Mouse (Mus musculus): ENCODE data around the gene Gm49368.
"Not testable (repeated sequence)": the region's sequence is repeated elsewhere in the genome, so short reads cannot be mapped to it uniquely, and the experiment has no call there.

The Gm49368 gene

GRCm38 (mm10) chr7:128062456-128062855 is at the start of gene Gm49368, which contains the start of gene Itgam:
Gm49368 (plus strand) TSS chr7:128062683.
Itgam (plus strand) TSS chr7:128062640.
- DNase-seq (ENCODE audit: low spot score in 2 of 2), result peak in 1 of 2 experiments; percentile 32

DNA sequence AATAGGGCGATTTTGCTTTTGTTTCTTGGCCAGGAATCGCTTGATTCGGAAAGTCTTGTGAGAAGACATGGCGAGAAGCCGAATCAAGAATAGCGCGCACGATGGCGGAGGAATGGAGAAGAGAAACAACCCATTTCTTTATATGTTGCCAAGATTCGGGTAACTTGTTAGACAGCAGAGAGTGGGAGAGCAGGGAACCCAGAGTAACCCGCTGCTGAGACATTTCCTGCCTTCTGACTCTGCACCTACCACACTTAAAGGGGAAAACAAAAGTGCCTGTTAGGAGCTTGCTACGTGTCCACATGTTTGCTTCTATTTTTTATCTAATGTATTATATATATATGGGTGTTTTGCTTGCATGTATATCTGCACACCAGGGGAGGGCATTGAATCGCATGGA is 49.4 kb upstream of the Gm49368 start:
- peak; percentile 37 for DNase-seq (ENCODE audit: low spot score in 2 of 2)

- DNase-seq (ENCODE audit: low spot score in 2 of 2), result not testable (repeated sequence)
Observed at GRCm38 (mm10) chr7:128016134-128016533, 46.3 kb upstream of the Gm49368 start.

GRCm38 (mm10) chr7:128016650-128017049 is 45.8 kb upstream of the Gm49368 start:
- DNase-seq (ENCODE audit: low spot score in 2 of 2), result no peak

- DNase-seq (ENCODE audit: low spot score in 2 of 2), result no peak
Observed at GRCm38 (mm10) chr7:128018275-128018674, 44.2 kb upstream of the Gm49368 start.

- no peak for DNase-seq (ENCODE audit: low spot score in 2 of 2)
Observed at GRCm38 (mm10) chr7:128019187-128019586, 43.3 kb upstream of the Gm49368 start.

DNA sequence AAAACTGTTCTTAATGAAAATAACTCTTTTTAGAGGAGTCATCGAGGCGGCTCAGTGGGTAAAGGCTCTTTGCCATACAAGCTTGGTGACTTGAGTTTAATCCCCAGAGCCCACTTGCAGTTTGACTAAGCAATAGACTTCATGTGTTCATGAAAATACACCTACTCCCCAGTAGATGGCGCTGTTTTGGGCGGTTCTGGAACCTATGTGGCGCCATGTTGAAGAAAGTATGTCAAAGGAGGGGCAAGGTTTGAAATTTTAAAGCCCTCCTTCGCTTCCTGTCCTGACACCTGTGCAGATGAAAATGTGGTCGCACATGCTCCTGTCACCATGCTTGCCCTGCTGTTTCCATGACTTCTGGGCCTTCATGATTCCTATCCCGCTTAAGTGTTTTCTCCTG is 39.5 kb upstream of the Gm49368 start:
- peak in 1 of 2 experiments; percentile 36 for DNase-seq (ENCODE audit: low spot score in 2 of 2)

DNA sequence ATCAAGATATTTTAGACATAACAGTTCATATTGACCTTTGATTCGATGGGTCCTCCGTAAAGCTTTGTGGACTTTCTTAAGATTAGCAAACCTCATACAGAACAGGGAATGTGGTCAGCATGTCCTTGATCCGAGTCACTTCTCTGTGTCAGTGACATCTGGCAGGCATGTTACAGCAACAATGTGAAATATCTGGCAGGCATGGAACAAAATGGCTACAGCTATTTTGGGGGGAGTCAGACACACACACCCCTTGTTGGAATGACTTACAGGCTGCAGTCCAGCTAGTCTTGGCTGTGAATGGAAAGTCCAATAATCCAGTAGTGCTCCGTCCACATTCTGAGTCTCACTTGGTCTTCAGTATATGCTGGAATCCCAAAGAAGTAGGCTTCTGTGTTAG is 38.9 kb upstream of the Gm49368 start:
- no peak for DNase-seq (ENCODE audit: low spot score in 2 of 2)

DNA sequence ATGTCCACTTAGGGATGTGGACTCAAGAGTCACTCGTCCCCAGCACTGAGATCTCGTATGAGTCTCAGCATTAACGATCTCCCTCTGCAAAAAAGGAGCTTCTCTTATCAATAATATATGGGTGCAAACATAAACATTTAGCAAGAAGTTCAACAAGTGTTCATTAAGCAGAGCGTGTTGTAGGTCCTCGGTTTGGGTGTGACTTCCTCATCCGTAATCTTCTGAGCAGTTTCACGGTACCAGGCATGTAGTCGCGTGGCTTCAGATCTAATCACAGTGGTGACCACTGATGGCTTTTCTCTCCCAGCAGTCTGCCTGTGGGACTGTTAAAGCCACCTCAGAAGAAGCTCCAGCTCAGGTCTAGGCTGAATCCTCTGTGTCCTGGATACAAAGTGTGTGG is 38.1 kb upstream of the Gm49368 start:
- no peak for DNase-seq (ENCODE audit: low spot score in 2 of 2)

DNA sequence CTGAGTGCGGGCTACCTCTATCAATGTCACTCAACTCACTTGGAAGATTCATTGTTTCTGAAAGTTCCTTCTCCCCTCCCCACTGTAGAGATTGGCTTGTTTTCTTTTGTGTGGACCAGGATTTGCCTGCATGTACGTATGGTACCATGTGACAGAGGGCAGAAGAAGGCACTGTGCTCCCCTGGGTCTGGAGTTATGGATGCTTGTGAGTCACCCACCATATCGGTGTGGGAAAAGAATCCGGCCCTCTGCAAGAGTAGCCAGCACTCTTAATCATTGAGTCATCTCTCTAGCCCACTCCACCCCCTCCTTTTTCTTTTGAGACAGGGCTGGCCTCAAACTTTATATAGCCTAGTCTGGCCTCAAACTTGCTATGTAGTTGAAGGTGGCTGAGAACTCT is 37.6 kb upstream of the Gm49368 start:
- DNase-seq (ENCODE audit: low spot score in 2 of 2), result no peak

DNA sequence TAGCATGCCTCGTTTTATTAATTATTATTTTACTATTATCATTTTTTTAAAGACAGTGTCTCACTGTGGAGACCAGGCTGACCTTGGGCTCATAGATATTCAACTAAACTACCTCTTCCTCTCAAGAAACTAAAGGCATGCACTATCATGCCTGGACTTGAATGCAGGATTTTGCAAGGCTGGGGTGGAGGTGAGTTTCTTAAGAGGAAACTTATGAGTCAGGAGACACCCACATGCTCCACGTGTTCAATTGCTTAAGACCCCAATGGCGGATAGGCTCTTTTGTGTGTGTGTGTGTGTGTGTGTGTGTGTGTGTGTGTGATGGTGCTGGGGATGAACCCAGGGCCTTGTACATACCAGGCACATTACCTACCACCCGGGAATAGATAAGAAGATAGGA is 37.1 kb upstream of the Gm49368 start:
- no peak for DNase-seq (ENCODE audit: low spot score in 2 of 2)

DNA sequence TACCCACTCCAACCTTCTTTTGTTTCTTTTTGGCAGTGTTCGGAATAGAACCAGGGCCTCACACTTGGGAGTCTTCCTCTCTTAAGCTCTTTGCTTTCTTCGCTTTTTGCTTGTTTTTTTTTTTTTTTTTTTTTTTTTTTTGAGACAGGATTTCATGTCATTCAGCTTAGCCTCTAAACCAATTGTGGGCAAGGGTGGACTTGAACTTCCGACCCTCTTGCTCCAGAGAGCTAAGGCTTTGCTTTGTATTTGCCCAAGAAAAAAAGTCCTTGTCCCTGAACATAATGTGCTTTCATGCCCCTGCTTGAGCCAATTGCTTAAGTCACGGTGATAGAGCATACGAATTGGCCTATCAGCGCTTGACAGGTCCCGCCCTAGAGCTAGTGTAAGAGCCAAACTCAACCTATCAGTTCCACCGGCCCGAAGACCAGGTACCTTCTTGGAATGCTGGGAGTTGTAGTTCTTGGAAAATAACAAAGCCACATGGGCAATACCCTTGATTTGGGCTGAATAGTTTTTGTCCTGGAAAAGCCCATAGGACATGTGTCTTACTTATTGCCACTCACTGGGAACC is 31.0 kb upstream of the Gm49368 start:
- no peak for DNase-seq (ENCODE audit: low spot score in 2 of 2)

GRCm38 (mm10) chr7:128032290-128032988 is 30.0 kb upstream of the Gm49368 start:
- no peak for DNase-seq (ENCODE audit: low spot score in 2 of 2)

GRCm38 (mm10) chr7:128032989-128033293 is 29.5 kb upstream of the Gm49368 start:
- no peak for DNase-seq (ENCODE audit: low spot score in 2 of 2)

DNA sequence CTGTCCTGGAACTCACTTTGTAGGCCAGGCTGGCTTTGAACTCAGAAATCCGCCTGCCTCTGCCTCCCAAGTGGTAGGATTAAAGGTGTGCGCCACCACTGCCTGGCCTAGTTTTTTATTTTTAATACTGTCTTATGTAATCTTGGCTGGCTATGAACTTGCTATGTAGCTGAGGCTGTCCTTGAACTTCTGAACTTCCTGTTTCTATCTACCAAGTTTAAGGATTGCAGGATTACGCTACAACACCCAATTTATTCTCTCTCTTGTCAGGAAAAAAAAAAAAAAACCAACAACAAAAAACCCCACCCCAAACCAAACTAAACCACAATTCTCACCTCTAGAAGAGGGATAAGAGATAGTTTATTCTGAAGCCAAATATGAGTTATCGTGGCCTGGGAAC is 28.9 kb upstream of the Gm49368 start:
- DNase-seq (ENCODE audit: low spot score in 2 of 2), result no peak

- not testable (repeated sequence) for DNase-seq (ENCODE audit: low spot score in 2 of 2)
Observed at GRCm38 (mm10) chr7:128042161-128042820, 20.2 kb upstream of the Gm49368 start.

DNA sequence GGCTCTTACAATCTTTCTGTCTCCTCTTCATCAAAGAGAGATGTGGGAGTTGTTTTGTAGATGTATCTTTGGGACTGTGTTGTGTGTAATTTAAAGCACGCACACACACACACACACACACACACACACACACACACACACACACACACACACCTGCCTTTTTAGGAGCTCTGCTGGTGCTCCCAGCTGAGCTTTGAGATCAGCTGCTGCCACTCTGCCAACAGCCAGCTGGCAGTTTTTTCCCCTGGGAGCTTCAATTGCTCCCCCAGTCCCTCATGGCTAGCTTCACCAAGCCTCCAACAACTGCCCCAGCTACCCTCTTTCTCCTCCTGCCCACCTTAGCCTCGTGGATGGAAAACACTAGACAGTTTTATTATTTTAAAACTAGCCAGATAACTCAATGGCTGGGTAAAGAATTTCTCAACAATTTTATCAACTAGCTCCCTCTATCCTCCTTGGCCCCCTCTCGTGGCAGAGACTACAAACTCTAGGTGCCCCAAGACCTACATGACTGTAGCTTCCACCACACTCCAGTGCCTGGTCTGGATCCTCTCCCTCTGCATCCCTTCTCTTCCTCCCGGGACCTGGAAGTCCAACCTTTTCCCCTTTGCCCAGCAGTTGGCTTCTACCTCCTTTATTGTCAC is 18.2 kb upstream of the Gm49368 start:
- DNase-seq (ENCODE audit: low spot score in 2 of 2), result peak; percentile 35 to 63

GRCm38 (mm10) chr7:128045640-128046039 is 16.8 kb upstream of the Gm49368 start:
- DNase-seq (ENCODE audit: low spot score in 2 of 2), result no peak

DNA sequence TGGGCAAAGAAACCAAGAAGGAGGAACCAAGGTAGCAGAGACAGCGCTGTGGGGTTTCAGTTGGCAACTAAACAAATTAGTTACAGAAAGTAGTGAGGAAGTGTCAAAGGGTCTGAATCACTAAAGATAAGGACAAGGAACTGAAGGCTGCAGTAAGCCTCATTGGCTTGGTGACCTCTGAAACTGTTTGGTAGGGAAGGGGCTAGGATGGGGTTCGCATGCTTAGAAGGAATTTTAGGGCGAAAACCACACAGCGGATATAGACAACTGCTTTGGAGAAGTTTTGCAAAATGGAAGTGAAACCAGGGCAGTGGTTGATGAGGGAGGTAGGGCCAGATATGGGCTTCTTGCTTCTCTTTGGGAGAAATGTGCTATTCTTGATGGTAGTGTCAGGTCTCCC is 13.7 kb upstream of the Gm49368 start:
- DNase-seq (ENCODE audit: low spot score in 2 of 2), result no peak

- DNase-seq (ENCODE audit: low spot score in 2 of 2), result no peak
Observed at GRCm38 (mm10) chr7:128049254-128049653, 13.2 kb upstream of the Gm49368 start.

- no peak for DNase-seq (ENCODE audit: low spot score in 2 of 2)
Observed at GRCm38 (mm10) chr7:128050739-128051138, 11.7 kb upstream of the Gm49368 start.

DNA sequence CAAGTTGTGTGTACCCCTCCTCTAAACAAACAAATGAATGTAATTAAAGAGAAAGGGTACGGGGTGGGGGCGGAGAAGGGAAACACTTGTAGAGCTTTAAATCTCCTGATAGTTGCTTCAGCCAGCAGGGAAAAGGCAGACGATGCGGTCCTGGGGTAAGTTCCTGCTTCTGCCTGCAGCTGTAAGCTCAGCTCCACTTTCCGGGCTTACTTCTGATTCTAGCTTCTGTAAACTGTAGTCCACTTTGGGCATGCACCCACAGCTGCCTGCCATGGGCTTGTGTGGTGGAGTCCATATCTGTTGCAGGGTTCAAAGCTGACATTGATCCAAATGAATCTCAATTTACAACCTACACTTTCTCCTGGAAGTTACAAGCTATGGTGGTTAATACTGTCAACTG is 9.4 kb upstream of the Gm49368 start:
- no peak for DNase-seq (ENCODE audit: low spot score in 2 of 2)

Data from thymus, postnatal 10 days (tissue).